Mouse (Mus musculus): ENCODE results near the gene Rxra. TPM values are rescaled to one million over a fixed set of nuclear protein-coding genes. Genes with fewer than 3 reads are reported as not detected.

The Rxra gene
- 3.5 and 4.0 TPM in 2 replicates for total RNA-seq (2017)

DNA sequence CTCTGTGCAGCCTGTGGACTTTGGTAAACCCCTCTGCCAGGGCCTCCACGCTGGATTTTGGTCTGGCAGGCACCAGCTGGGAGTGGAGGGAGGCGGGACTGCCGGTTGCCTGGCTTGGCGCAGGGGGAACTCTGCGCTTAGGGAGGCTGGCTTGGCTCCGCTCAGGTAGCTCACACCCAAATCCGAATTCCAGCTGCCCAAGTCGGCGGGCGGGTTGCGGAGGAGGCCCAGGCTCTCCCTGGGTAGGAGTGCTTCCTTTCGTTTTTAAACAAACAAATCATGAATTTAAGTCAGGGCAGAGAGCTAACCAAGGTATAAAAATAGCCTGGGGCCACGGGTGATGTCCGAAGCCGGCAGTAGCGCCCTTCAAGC, at the start of gene Rxra:
TSS of gene Rxra (plus strand) at position 335 of the 372 bp plus-strand sequence.
- ATAC-seq (replicated peaks; ENCODE audit: low read depth, poor library complexity, severe bottlenecking), result 0 out of 2 replicates have a peak, but pooled peaks have one; percentile 26

DNA sequence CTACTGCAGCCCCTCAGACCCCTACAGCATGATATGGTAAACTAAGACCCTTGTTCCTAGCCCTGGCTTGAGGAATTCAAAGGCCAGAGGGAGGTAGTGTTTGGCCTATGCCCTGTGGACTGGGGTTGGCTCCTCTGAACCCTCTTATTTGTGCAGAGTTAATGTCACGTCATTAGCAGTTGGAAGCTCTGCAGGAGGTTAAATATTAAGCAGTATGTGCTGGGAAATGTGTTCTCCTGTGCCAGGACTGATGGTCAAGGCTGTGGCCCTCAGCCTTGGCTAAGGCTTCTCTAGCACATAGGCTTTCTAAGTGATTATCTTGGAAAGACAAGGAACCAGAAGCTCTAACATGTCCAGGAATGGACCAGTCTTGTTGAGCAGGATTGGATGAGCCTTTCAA, 49.6 kb upstream of the Rxra start:
- ATAC-seq (replicated peaks; ENCODE audit: low read depth, poor library complexity, severe bottlenecking), result no peak

GRCm38 (mm10) chr2:27630601-27631285, 45.5 kb upstream of the Rxra start:
- no peak for ATAC-seq (replicated peaks; ENCODE audit: low read depth, poor library complexity, severe bottlenecking)

DNA sequence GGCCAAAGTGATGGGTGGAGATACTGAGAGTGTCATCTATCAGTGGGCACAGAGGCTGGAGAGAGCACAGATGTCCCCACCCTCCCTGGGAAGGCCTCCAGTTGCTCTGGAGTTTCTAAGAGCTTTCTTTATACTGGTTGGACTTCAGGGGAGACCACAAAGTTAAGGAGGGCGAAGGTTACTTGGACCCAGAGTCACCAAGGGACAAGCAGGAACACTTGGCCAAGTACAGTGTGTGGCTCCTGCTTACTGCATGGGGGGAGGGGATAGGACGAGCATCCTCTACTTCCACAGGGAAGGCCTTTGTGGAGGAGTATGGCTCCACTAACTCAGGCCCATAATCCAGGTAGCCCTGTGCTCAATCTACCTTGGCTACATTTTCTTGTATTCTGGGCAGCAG, 42.8 kb upstream of the Rxra start:
- ATAC-seq (replicated peaks; ENCODE audit: low read depth, poor library complexity, severe bottlenecking), result no peak

- no peak for ATAC-seq (replicated peaks; ENCODE audit: low read depth, poor library complexity, severe bottlenecking)
These were observed 42.2 kb upstream of the Rxra start for GRCm38 (mm10) chr2:27634018-27634417.

DNA sequence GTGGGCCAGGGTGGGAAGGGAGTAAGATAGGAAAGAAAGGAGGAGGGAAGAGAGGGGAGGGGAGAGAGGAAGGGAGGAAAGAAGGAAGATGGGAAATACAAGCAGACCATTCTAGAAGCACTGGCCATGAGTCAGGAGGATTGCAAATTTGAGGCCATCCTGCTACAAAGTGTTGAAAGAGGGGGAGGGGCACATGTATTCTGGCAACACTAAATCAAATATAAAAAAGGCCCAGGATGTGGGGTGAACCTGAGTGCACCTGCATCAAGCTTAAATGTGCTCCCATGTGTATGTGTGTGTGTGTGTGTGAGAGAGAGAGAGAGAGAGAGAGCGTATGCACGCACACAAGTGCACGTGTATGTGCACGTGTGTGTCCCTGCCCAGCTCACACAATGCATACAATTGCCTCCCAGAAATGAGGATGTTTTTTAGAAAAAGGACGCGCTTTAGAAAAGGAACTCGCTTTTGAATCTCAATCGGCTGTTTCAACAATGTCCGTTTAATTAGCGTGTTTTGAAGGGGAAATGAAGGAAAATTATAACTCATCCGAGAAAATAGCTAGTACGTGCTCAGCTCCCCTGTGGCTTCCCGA, 41.0 kb upstream of the Rxra start:
- ATAC-seq (replicated peaks; ENCODE audit: low read depth, poor library complexity, severe bottlenecking), result no peak

DNA sequence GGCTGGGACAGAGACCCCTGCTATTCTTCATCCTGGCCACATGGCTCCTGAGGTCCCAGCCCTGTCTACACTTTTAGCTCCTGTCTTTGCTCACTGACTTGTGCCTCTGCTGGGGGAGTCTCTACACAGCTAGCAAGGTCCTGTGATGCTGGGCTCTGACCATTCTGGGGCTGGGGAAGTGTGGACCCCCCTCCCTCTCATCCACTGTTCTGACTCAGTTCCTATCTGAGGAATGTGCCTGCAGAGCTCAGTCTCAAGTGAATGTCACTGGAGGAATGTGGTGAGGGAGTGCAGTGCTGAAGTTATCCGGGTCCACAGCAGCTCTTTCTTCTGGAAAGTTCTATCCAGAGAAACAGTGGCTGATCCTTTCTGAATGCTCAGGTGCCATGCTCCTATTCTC, 39.4 kb upstream of the Rxra start:
- no peak for ATAC-seq (replicated peaks; ENCODE audit: low read depth, poor library complexity, severe bottlenecking)

DNA sequence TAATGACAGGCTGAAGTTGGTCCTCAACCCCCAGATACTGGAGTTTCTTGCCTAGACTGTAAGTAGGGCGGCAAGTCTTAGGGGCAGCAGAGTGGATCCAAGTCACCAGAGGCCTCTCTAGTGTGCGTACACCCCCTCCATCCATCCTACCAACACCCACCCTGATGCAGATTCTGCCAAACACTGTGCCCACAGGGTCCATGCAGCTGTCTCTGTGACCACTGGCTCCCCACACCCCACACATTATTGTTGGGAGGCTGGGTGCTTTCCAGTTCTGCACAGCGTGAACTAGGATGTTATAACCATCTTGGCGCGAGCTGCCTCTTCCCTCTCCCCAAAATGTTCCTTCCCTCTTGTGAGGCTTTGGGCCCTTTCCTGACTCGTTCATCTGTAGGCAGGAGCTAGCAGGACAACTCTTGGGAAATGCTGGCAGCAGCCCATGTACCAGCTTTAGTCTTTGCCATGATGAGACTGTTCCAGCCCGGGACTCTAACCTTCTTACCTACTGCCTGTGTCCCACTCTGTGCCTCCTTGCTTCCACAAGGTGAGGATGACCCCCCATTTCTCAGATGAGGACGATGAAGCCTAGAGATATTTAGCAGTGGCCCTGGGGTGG, 38.9 kb upstream of the Rxra start:
- ATAC-seq (replicated peaks; ENCODE audit: low read depth, poor library complexity, severe bottlenecking), result no peak

- no peak for ATAC-seq (replicated peaks; ENCODE audit: low read depth, poor library complexity, severe bottlenecking)
These were observed 36.5 kb upstream of the Rxra start for GRCm38 (mm10) chr2:27639631-27640334.

DNA sequence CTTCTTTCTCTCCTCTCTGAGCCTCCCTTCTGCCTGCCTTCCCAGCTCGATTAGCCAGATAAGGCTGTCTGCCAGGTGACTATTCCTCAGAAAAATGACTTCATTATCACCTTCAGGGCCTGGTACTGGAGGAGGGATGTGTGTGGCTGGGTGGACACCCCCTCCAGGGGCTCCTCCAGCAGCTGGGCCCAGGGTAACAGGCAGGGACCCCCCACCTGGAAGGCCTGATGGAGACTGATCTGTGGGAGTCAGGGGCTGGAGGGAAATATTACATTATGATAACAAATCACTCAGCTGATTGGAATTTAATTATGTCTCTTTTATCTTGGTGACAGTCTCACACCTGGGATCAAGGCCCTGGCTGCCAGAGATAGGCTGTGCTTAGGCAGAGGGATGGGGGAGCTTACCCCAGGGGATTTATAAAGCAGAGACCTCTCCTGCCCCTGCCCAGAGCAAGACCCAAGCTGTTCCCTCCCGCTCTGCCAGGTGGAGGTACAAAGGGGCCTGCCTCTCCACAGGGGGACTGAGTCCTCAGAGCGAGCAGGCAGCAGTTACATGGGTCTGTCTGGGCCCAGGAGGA, 35.2 kb upstream of the Rxra start:
- no peak for ATAC-seq (replicated peaks; ENCODE audit: low read depth, poor library complexity, severe bottlenecking)

- ATAC-seq (replicated peaks; ENCODE audit: low read depth, poor library complexity, severe bottlenecking), result no peak
These were observed 31.6 kb upstream of the Rxra start for GRCm38 (mm10) chr2:27644547-27645120.

GRCm38 (mm10) chr2:27645471-27645870, 30.8 kb upstream of the Rxra start:
- no peak for ATAC-seq (replicated peaks; ENCODE audit: low read depth, poor library complexity, severe bottlenecking)

DNA sequence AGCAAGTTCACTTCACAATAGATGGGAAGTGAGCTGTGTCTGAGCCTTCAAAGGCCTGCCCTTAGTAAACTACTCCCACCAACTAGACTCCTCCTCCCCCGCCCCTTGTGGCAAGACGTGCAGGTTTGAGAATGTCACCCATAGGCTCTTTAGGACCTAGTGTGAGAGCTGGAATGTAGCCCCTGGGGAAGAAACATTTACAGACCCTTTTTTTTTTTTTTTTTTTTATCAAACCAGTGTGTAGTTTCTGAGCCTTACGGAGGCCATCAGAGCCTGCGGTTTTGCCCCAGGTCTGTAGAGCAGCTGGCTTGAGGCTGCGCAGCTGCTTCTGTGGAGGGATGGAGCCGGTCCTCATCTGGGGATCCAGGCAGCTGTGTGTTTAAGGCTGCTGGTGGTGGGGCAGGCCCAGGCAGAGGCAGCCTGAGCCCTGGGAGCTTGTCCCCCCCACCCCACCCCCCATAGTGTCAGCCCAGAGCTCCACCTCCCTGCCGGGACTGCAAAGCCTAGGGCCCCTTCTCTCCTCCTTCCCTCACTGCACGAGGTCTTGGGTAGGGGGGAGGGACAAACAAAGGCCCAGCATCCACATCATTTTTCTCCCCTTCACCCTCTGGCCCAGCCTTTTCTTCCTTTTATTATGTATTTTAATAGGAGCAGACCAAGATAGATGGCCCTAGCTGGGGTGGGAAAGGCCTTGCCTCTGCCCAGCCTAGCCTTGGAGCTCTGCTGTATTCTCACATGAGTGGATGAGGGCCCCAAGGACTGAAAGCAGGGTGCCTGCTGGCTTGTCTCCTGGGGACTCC, 26.2 kb upstream of the Rxra start:
- no peak for ATAC-seq (replicated peaks; ENCODE audit: low read depth, poor library complexity, severe bottlenecking)

DNA sequence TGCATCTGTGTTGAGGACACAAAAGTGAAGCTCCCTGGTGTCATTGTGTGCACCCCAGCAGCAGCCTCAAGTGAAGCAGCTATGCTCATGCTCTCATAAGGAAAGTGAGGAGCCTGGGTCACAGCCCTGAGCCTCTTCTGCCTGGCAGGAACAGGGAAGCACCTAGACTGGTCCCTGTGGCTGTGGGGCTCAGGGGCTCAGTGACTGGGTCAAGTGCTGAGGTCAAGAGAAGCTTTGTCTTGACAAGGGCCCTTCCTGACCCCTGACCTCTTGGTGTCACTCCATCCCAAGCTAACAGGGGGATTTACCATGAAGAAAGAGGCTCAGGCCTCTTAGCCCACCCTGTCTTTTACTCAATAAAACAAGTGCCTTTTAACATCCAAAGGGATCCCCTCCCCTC, 25.2 kb upstream of the Rxra start:
- no peak for ATAC-seq (replicated peaks; ENCODE audit: low read depth, poor library complexity, severe bottlenecking)

DNA sequence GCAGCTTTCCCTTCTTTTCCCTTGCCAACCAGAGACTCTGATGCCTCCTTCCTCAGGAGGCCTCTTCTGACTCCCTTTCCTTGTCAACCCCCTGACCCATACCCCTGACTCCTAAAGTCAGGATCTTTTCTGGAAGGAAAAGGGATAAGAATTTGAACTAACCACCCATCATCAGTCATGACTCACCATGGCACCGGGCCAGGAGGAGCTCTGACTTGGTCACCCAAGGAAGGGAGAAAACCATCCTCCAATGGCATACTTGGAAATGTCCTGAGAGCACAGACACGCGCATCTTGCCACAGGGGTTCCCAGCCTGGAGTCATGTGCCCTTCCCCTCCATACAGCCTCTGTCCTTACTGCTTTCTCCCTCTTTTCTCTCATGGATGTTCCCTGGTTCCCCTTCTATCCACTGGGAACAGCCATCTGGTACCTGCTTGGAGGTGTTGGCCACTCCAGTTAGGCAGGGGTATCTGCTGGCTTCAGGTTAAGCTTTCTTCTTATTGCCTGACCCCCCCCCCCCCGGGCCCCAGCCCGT, 22.7 kb upstream of the Rxra start:
- no peak for ATAC-seq (replicated peaks; ENCODE audit: low read depth, poor library complexity, severe bottlenecking)

DNA sequence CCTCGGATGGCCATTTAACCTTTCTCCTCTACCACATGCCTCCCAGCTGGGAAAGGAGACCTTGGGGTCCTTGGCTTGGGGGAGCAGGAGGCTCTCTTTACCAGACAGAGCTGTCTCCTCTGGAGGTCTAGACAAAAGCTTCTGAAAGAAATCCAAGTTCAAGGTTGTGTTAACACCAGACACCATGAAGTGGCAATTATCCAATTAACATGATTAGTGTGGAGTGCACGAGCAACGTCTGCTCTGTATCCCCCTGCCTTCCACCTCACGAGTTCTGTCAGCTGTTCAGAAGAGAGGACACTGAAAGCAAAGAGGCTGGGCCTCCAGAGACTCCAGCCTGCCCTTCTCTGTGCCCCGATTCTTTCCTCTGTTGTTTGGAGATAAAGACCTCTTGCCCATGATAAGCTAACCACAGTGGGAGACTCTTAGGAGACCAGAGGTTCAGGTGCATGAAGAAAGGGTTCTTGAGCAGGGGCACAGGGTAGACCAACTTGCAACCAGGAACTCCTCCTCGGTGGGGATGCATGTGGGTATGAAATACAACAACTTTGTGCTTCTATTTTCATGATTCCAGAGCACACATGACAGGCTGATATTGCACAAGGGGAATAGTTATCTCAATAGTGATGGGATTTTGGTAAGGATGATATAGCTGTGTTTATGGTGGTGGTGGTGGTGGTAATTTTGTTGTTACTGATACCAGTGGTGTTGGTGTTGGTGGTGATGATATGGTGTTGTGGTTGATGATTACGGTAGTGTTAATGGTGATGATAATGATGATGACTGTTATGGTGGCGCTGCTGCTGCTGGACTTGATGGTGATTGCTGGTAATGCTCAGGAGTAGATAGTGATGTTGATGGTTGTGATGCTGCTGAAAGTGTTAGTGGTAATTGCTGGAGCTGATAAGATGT, 21.7 kb upstream of the Rxra start:
- peak; percentile 47; the same call in 1 of the 2 replicates for ATAC-seq (replicated peaks; ENCODE audit: low read depth, poor library complexity, severe bottlenecking)

DNA sequence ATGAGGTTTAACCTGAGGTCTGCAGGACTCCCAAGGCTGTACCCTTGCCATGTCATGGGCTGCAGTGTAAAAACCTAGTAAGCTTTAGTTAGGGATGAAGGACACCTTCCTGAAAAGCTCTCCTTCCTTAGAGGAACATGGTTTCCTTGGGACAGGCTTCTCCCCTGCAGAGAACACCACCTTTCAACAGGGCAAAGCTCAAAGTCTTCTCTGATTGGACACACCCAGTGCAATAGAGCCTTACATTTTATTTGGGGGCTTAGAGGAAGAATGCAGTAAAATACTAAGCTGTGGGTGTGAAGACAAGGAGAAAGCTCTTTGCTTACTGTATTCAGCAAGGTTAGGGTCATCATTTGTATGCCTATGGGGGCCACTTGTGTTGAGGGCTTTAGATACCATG, 19.7 kb upstream of the Rxra start:
- no peak for ATAC-seq (replicated peaks; ENCODE audit: low read depth, poor library complexity, severe bottlenecking)

GRCm38 (mm10) chr2:27665284-27665683, 11.0 kb upstream of the Rxra start:
- peak; percentile 42; the same call in 1 of the 2 replicates for ATAC-seq (replicated peaks; ENCODE audit: low read depth, poor library complexity, severe bottlenecking)
